Mouse (Mus musculus) testis, adult 2 months (tissue): ENCODE results near the gene Myh7b. TPM values are rescaled to one million over a fixed set of nuclear protein-coding genes. Genes with fewer than 3 reads are reported as not detected.

Source experiments
- H3K27ac ChIP-seq: fragments of 200-500 bp; 2 replicates; pipeline ENCODE4 v1.5.1; 2012; ENCODE audit warnings: low read depth, low read length; ENCODE audit not compliant: control insufficient read depth, insufficient read depth
- H3K27me3 ChIP-seq: fragments of 200-500 bp; 2 replicates; pipeline ENCODE4 v1.6.1; 2012; ENCODE audit warnings: mild to moderate bottlenecking, low read length, moderate library complexity; ENCODE audit not compliant: control insufficient read depth, insufficient read depth
- H3K36me3 ChIP-seq: fragments of 200-500 bp; 2 replicates; pipeline ENCODE4 v1.6.1; 2012; ENCODE audit warnings: mild to moderate bottlenecking, low read length; ENCODE audit not compliant: control insufficient read depth, insufficient read depth
- H3K4me1 ChIP-seq: fragments of 200-500 bp; 2 replicates; pipeline ENCODE4 v1.6.1; 2012; ENCODE audit warnings: low read length; ENCODE audit not compliant: control insufficient read depth, insufficient read depth
- H3K4me3 ChIP-seq: fragments of 200-500 bp; 2 replicates; pipeline ENCODE4 v1.5.1; 2012; ENCODE audit warnings: low read depth, mild to moderate bottlenecking, low read length, moderate library complexity, mixed read lengths; ENCODE audit not compliant: control insufficient read depth
- CTCF ChIP-seq: fragments of 200-500 bp; IDR thresholded peaks from 2 replicates; pipeline ENCODE4 v1.5.1; 2012; ENCODE audit warnings: low read depth, mild to moderate bottlenecking, inconsistent platforms, low read length, moderate library complexity; ENCODE audit not compliant: control insufficient read depth, insufficient read depth, insufficient replicate concordance
- POLR2A ChIP-seq: fragments of 200-500 bp; IDR thresholded peaks from 2 replicates; pipeline ENCODE4 v1.6.1; 2012; ENCODE audit warnings: low read depth, mild to moderate bottlenecking, inconsistent platforms, low read length, moderate library complexity; ENCODE audit not compliant: control insufficient read depth
- polyA plus RNA-seq: library from polyadenylated mRNA; depleted of rRNA; stranded (reverse); fragments of >200 nt; gene quantifications from 2 replicates; pipeline ENCODE4 v1.2.3, GENCODE M21; 2012; rRNA removed

Myh7b gene
- polyA plus RNA-seq, 1 experiment: 0.98 TPM

DNA sequence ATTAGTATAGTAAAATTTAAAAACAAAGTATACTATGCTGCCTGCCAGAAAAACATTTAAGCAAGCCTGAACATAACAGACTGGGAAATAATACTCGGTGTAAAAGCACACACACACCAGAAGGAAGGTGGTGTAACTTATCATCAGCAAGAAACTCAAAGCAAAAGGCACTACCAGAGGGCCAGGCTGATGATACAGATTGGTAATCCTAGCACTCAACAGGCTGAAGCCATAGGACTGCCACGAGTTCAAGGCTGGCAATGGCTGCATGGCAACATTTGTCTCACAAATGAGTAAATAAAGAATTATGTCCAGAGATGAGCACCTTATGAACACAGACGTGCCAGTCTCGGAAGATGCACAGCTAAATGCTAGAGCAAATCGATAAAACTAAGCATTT, 72.8 kb downstream of the Myh7b start:
- Histone ChIP-seq H3K27me3 (no peaks in the 10 kb centered on the region), H3K27ac (no peak overlapping the region), H3K36me3 (no peaks in the 10 kb centered on the region), H3K4me1 (no peaks in the 10 kb centered on the region), H3K4me3 (no peak overlapping the region)
- TF ChIP-seq CTCF (no peak), POLR2A (no peak)

Other genes starting within 250 kb of the Myh7b start
- gene Trp53inp2, start 230.2 kb upstream of the Myh7b start, polyA plus RNA-seq: 163 and 176 TPM in 2 replicates
- gene Ncoa6, start 137.3 kb upstream of the Myh7b start, polyA plus RNA-seq: 93.0 and 103 TPM in 2 replicates
- gene Acss2, start 93.3 kb upstream of the Myh7b start, polyA plus RNA-seq: 59.5 TPM in 2 replicates
- gene Ggt7, start 93.0 kb upstream of the Myh7b start, polyA plus RNA-seq: 70.4 and 76.2 TPM in 2 replicates
- gene Gss, start 18.4 kb upstream of the Myh7b start, polyA plus RNA-seq: 4.6 and 5.3 TPM in 2 replicates
- 82.2 and 91.7 TPM in 2 replicates for gene Trpc4ap, start 81.2 kb downstream of the Myh7b start, polyA plus RNA-seq
- 28.4 and 29.4 TPM in 2 replicates for gene Edem2, start 118.3 kb downstream of the Myh7b start, polyA plus RNA-seq
- gene Gm17581, start 124.7 kb downstream of the Myh7b start, polyA plus RNA-seq: not detected in 2 replicates
- 0.22 and 0.30 TPM in 2 replicates for gene Procr, start 139.9 kb downstream of the Myh7b start, polyA plus RNA-seq
- 1.6 and 2.1 TPM in 2 replicates for gene Mmp24, start 164.1 kb downstream of the Myh7b start, polyA plus RNA-seq
- 24.4 and 29.9 TPM in 2 replicates for gene BC029722, start 208.2 kb downstream of the Myh7b start, polyA plus RNA-seq
- 41.2 and 44.7 TPM in 2 replicates for gene Eif6, start 215.7 kb downstream of the Myh7b start, polyA plus RNA-seq
- not detected in 2 replicates for gene Fam83c, start 223.6 kb downstream of the Myh7b start, polyA plus RNA-seq